Mouse (Mus musculus): ENCODE measurements around the gene Abl1. TPM values are rescaled to one million over a fixed set of nuclear protein-coding genes. Genes with fewer than 3 reads are reported as not detected.

The Abl1 gene
- total RNA-seq, 2 experiments from 2014 or later = 31.8 to 32.8 TPM

DNA sequence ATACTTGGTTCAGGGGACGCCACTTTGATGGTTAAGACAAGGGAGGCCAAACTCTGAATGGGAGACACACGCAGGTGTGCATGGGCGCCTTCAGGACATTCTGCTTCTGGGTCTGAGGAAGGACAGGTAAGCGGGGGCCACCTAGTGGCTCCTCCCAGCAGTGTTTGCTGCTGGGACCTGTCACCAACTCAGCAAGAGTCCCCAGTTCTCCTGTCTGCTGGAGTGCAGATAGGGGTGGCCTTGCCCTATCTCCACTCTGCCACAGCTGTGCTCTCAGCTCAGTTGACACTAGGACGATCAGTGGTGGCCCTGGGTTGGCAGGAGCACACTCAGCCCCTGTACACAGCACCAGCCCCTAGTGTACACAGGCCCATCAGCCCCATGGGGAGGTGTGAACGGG lies 159.7 kb downstream of the Abl1 start:
- no peak for DNase-seq
- intact Hi-C loops (cut with DNase I) = loop anchor here (1.0 kb wide), 1 partner anchor 165 kb away; no protein-coding TSS in a partner anchor

- intact Hi-C loops (cut with DNase I) = no loop called here
- DNase-seq = no peak
Measured at GRCm38 (mm10) chr2:31850141-31850540, 162.0 kb downstream of the Abl1 start.

Other genes starting within 250 kb of the Abl1 start
- 1 to 10 TPM; 3.9 to 6.8 TPM for gene Ass1, start 218.2 kb upstream of the Abl1 start, total RNA-seq (2021)
- 10 to 100 TPM; 13.1 to 13.7 TPM for gene Fubp3, start 115.7 kb upstream of the Abl1 start, total RNA-seq (2021)
- not detected for gene Prdm12, start 48.3 kb upstream of the Abl1 start, total RNA-seq (2021)
- gene Exosc2, start 17.7 kb upstream of the Abl1 start, total RNA-seq (2021) = 10 to 100 TPM in 1 of 2 experiments, 1 to 10 TPM in 1; 9.4 to 10.7 TPM
- not detected for gene Qrfp, start 122.2 kb downstream of the Abl1 start, total RNA-seq (2021)
- gene Fibcd1, start 157.6 kb downstream of the Abl1 start, total RNA-seq (2021) = not detected
- 1 to 10 TPM in 1 of 2 experiments, under 1 TPM in 1; 0.67 to 1.0 TPM for gene Lamc3, start 198.9 kb downstream of the Abl1 start, total RNA-seq (2021)